14 mouse cellular contexts compared by ENCODE assay signal in genomic region chr16:49790575-49791465, GRCm38 (mm10). TPM values are rescaled to one million over a fixed set of nuclear protein-coding genes. Genes with fewer than 3 reads are reported as not detected.
A peak's percentile ranks its signal among the peaks of the same experiment; 100 is the strongest.
DNase-seq lines count a peak whose midpoint lies in the region; ATAC-seq and TF ChIP-seq lines count a peak whose summit lies in the region.
"Had no signal": no experiment of that assay in that cellular context is flagged by ENCODE, and none has a peak within 500 bp of the region (broad histone marks: within the 10 kb centered on the region; RNA-seq: fewer than 3 reads in every experiment).

No protein-coding gene starts in this region.

- no peaks in the 10 kb centered on the region for H3K36me3 ChIP-seq in spleen, adult 2 months (ENCODE audit: control insufficient read depth, insufficient read depth, low read length)
- H3K36me3 ChIP-seq in liver, postnatal 0 days (replicated peaks; ENCODE audit: insufficient read depth, low read length) = no peaks in the 10 kb centered on the region
- H3K36me3 ChIP-seq: hindbrain, embryonic 10.5 days had no signal

- 12% methylated on average over 9 of the region's 9 CpGs for WGBS in spleen, adult 2 months
- 48% methylated on average over 9 of the region's 9 CpGs for WGBS in liver, postnatal 0 days (ENCODE audit: insufficient replicate concordance)

- H3K27ac ChIP-seq in spleen, adult 2 months (ENCODE audit: insufficient read depth, low read length) = peak overlapping the region; percentile 61
- peak overlapping the region; percentile 66 for H3K27ac ChIP-seq in liver, postnatal 0 days (ENCODE audit: low read depth)
- H3K27ac ChIP-seq: hindbrain, embryonic 10.5 days had no signal

- TF ChIP-seq CTCF in spleen, adult 2 months (IDR thresholded peaks at IDR 0.05; ENCODE audit: extremely low read depth, insufficient read depth, insufficient read length, insufficient replicate concordance) = no peak
- no peak for TF ChIP-seq CTCF in liver, postnatal 0 days (IDR thresholded peaks at IDR 0.05; ENCODE audit: low read depth)

- TF ChIP-seq POLR2A in spleen, adult 2 months (IDR thresholded peaks at IDR 0.05; ENCODE audit: low read depth, low read length) = no peak; the same call in 1 of the 2 replicates

- no peak overlapping the region; the same call in 1 of the 2 replicates for H3K9ac ChIP-seq in liver, postnatal 0 days (replicated peaks)

- peaks cover 12% of the 10 kb centered on the region; the same call in 1 of the 2 replicates for H3K4me1 ChIP-seq in spleen, adult 2 months (ENCODE audit: control insufficient read depth, insufficient read depth, insufficient read length)
- peaks cover 41% of the 10 kb centered on the region for H3K4me1 ChIP-seq in liver, postnatal 0 days (ENCODE audit: insufficient read depth)
- H3K4me1 ChIP-seq: hindbrain, embryonic 10.5 days had no signal

- no peaks in the 10 kb centered on the region for H3K27me3 ChIP-seq in spleen, adult 2 months (ENCODE audit: control insufficient read depth, insufficient read depth, low read length)
- H3K27me3 ChIP-seq in liver, postnatal 0 days (ENCODE audit: insufficient read depth, low read length) = no peaks in the 10 kb centered on the region

- no peaks in the 10 kb centered on the region for H3K9me3 ChIP-seq in liver, postnatal 0 days (ENCODE audit: low read length)
- H3K9me3 ChIP-seq: hindbrain, embryonic 10.5 days had no signal

- ATAC-seq in erythroblast, adult 5-6 weeks (replicated peaks; ENCODE audit: low FRiP score, poor library complexity, severe bottlenecking) = peak; percentile 33
- peak; percentile 30; the same call in 1 of the 2 replicates for ATAC-seq in liver, postnatal 0 days

- DNase-seq in spleen, adult 2 months (ENCODE audit: low read depth in 1 of 2, low spot score in 2 of 2) = no peak
- DNase-seq in spleen, postnatal 14 days (ENCODE audit: low spot score in 2 of 2) = no peak
- no peak for DNase-seq in liver, postnatal 0 days
- DNase-seq in thymus, postnatal 10 days (ENCODE audit: low spot score in 2 of 2) = peak; percentile 36 to 44
- DNase-seq in lung, postnatal 14 days = no peak
- no peak for DNase-seq in gastrocnemius, adult 8-10 months (ENCODE audit: low spot score in 2 of 2)
- DNase-seq in kidney, adult 18-20 months = no peak
- DNase-seq: adrenal gland, postnatal 25 days; cerebellum, adult 11 months; kidney, adult 9 months; lung, adult 2 months had no signal

- H3K4me2 ChIP-seq in liver, postnatal 0 days (ENCODE audit: low read depth, low read length) = peak overlapping the region; percentile 20
- H3K4me2 ChIP-seq: midbrain, embryonic 11.5 days had no signal

- no peak for TF ChIP-seq EP300 in liver, postnatal 0 days (IDR thresholded peaks at IDR 0.05; ENCODE audit: low read depth)

- no peak overlapping the region for H3K4me3 ChIP-seq in spleen, adult 2 months (ENCODE audit: extremely low read depth, insufficient read depth, insufficient read length)
- no peak overlapping the region for H3K4me3 ChIP-seq in liver, postnatal 0 days (ENCODE audit: low read depth, low read length)
- H3K4me3 ChIP-seq: hindbrain, embryonic 10.5 days had no signal

RNA-seq across cellular contexts. Expression of gene Cd47, which starts 9.5 kb away (rescaled TPM):
- polyA plus RNA-seq in spleen, adult 2 months (2012; rRNA removed) = 56.8 and 83.9 TPM in 2 replicates
- 738 and 836 TPM in 2 replicates for total RNA-seq in erythroblast, adult 5-6 weeks (2015; ENCODE audit: low replicate concordance)
- total RNA-seq in erythroblast, adult 5-6 weeks (2017; ENCODE audit: low replicate concordance) = 851 and 940 TPM in 2 replicates
- polyA plus RNA-seq in liver, postnatal 0 days (2015; fragmentation: Nextera tagmentation; extraction: Ambion mirVana) = 285 and 286 TPM in 2 replicates
- 10 to 100 TPM; 21.9 to 27.5 (median 24.5) TPM for total RNA-seq in gastrocnemius, adult 8-10 months (2022)

Comparison
In these comparisons a context has a peak if more than half of its experiments do, and no peak if none do; other contexts are left out.
1. DNase-seq: peak in thymus, postnatal 10 days (2 of 2); none in spleen, adult 2 months (0 of 2), spleen, postnatal 14 days (0 of 2), liver, postnatal 0 days (single experiment), lung, postnatal 14 days (single experiment), gastrocnemius, adult 8-10 months (0 of 2) and kidney, adult 18-20 months (single experiment).
2. RNA of gene Cd47, which starts 9.5 kb away (total RNA-seq): 738 to 940 TPM in erythroblast, adult 5-6 weeks; 21.9 to 27.5 TPM in gastrocnemius, adult 8-10 months; every median in the first group is over 10 times any median in the second.